Mouse (Mus musculus) left cerebral cortex, postnatal 10 days (tissue): ENCODE measurements at regions not wholly inside any gene's neighbourhood (a gene's known extent, or its start where the extent isn't known, plus 50 kb on each side); places are given as distances from the start of the nearest gene placed in this dataset.

Source experiments
- DNase-seq, 2 experiments: peaks; one replicate each; pipeline ENCODE4 v3.0.0; 2021 to 2022; ENCODE audit warnings: low spot score in 2 of 2, mixed read lengths in 1 of 2; ENCODE audit errors: extremely low spot score in 1 of 2
- intact Hi-C: fragments of 180-260 bp; cut with DNase I; formaldehyde crosslinking; loops from one replicate; pipeline ENCODE4 v1.15.1; 2025

- intact Hi-C loops = no loop called here
- no peak for DNase-seq
Measured at GRCm38 (mm10) chr3:103449851-103450250, 125.2 kb upstream of the Syt6 start.

- intact Hi-C loops = no loop called here
- DNase-seq = no peak
Measured at GRCm38 (mm10) chr3:103451971-103452370, 123.1 kb upstream of the Syt6 start.

GRCm38 (mm10) chr3:103463760-103464159 is 111.3 kb upstream of the Syt6 start:
- intact Hi-C loops = no loop called here
- DNase-seq = no peak

- intact Hi-C loops = no loop called here
- DNase-seq = no peak
Measured at GRCm38 (mm10) chr3:103464181-103464580, 110.8 kb upstream of the Syt6 start.

GRCm38 (mm10) chr3:103464729-103465128 is 110.3 kb upstream of the Syt6 start:
- intact Hi-C loops = no loop called here
- DNase-seq = no peak

- DNase-seq = no peak
- intact Hi-C loops = no loop called here
Measured at GRCm38 (mm10) chr3:103465132-103465690, 109.8 kb upstream of the Syt6 start.

- intact Hi-C loops = no loop called here
- no peak for DNase-seq
Measured at GRCm38 (mm10) chr3:103465948-103466347, 109.1 kb upstream of the Syt6 start.

GRCm38 (mm10) chr3:103470586-103471400 is 104.2 kb upstream of the Syt6 start:
- DNase-seq = no peak
- intact Hi-C loops = no loop called here

GRCm38 (mm10) chr3:103472598-103472997 is 102.4 kb upstream of the Syt6 start:
- intact Hi-C loops = no loop called here
- no peak for DNase-seq

- intact Hi-C loops = no loop called here
Measured at GRCm38 (mm10) chr3:103473336-103473735, 101.7 kb upstream of the Syt6 start.

GRCm38 (mm10) chr3:103479845-103480543 is 95.0 kb upstream of the Syt6 start:
- no peak for DNase-seq
- intact Hi-C loops = no loop called here

More at GRCm38 (mm10) chr3:103473336-103473735, 101.7 kb upstream of the Syt6 start:
- no peak for DNase-seq

- DNase-seq = no peak
- intact Hi-C loops = no loop called here
Measured at GRCm38 (mm10) chr3:103480676-103481075, 94.4 kb upstream of the Syt6 start.

GRCm38 (mm10) chr3:103483316-103483715 is 91.7 kb upstream of the Syt6 start:
- intact Hi-C loops = no loop called here
- no peak for DNase-seq

- intact Hi-C loops = no loop called here
- DNase-seq = no peak
Measured at GRCm38 (mm10) chr3:103483762-103484161, 91.3 kb upstream of the Syt6 start.

GRCm38 (mm10) chr3:103489786-103490185 is 85.2 kb upstream of the Syt6 start:
- no peak for DNase-seq
- intact Hi-C loops = no loop called here

- DNase-seq = no peak
Measured at GRCm38 (mm10) chr3:103490966-103491365, 84.1 kb upstream of the Syt6 start.

GRCm38 (mm10) chr3:103492211-103492610 is 82.8 kb upstream of the Syt6 start:
- intact Hi-C loops = no loop called here

More at GRCm38 (mm10) chr3:103490966-103491365, 84.1 kb upstream of the Syt6 start:
- intact Hi-C loops = no loop called here

GRCm38 (mm10) chr3:103493623-103494022 is 81.4 kb upstream of the Syt6 start:
- DNase-seq = no peak
- intact Hi-C loops = no loop called here

More at GRCm38 (mm10) chr3:103492211-103492610, 82.8 kb upstream of the Syt6 start:
- no peak for DNase-seq

- intact Hi-C loops = no loop called here
Measured at GRCm38 (mm10) chr3:103494043-103494442, 81.0 kb upstream of the Syt6 start.

GRCm38 (mm10) chr3:103496083-103496482 is 78.9 kb upstream of the Syt6 start:
- intact Hi-C loops = no loop called here
- DNase-seq = no peak

More at GRCm38 (mm10) chr3:103494043-103494442, 81.0 kb upstream of the Syt6 start:
- DNase-seq = no peak
